Mouse (Mus musculus): ENCODE measurements around the gene Cux2. TPM values are rescaled to one million over a fixed set of nuclear protein-coding genes. Genes with fewer than 3 reads are reported as not detected.

The Cux2 gene
- polyA plus RNA-seq, 1 experiment from 2014 or later: 11.3 TPM

DNA sequence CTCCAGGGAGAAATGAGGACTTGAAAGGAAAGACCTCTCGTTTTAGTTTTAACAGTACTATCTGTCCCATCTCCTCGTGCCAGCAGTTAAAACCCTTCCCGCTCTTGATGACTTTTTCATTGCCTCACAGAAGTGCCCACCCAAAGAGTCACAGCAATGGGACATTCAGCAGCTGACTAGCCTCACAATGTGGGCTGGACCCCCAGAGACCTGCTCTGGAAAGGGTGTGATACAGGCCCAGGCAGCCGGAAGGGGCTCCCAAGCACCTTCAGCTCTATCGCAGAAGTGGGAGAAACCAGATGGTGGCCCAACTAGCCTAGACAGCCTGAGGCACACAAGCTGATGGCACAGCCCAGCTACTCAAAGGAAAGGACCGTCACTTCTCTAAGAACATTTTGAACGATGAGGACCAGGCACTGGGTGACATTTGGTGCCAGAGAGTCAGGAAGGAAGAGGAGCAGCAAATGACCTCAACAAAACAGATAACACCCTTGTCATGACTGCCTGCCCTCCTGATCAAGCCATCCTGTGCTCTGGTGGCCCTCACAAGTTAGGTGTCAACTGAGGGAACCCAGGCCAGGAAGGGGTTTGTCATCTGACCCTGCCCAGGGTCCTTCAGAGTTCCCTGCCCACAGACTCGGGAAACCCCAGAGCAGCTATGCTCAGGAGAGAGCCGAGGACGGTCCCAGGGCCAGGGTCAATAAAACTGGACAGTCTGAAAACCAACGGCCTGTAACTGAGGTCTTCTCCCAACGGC lies 214.7 kb downstream of the Cux2 start:
- Histone ChIP-seq H3K27ac (ENCODE audit: low read depth, low read length) (no peak overlapping the region), H3K4me1 (replicated peaks; ENCODE audit: control insufficient read depth, insufficient read depth, low read length) (peaks cover 32% of the 10 kb centered on the region), H3K27me3 (ENCODE audit: control insufficient read depth, insufficient read depth, low read length) (peaks cover 30% of the 10 kb centered on the region), H3K9ac (ENCODE audit: low read length) (peak overlapping the region; percentile 66), H3K4me3 (ENCODE audit: low read depth, low read length) (peak overlapping the region; percentile 63), H3K9me3 (ENCODE audit: control insufficient read depth, low read length) (no peaks in the 10 kb centered on the region), H3K4me2 (ENCODE audit: low read depth, low read length, severe bottlenecking) (peak overlapping the region; percentile 92), H3K36me3 (ENCODE audit: control insufficient read depth, insufficient read depth, low read length) (no peaks in the 10 kb centered on the region)
- ATAC-seq (replicated peaks; ENCODE audit: low FRiP score) (no peak), DNase-seq (ENCODE audit: low spot score) (no peak)
- WGBS: 53% methylated on average over 12 of the region's 12 CpGs

DNA sequence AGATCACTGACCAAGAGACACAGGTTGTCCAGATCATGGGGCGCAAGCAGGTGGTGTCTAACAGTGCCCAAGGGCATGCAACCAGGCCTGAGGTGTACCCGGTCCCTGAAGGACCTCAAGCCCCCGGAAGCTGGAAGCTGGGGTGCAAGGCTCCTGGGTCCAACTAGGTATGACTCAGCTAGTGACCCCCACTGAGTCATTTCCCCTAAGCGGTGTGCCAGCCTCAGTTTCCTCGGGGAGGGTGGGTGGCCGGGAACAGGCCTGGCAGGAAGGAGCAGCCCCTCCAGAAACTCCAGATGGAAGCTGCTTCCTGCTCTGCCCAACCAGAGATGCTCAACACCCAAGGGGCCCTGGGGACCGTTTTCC lies 215.7 kb downstream of the Cux2 start:
- DNase-seq (ENCODE audit: low spot score) (no peak), ATAC-seq (replicated peaks; ENCODE audit: low FRiP score) (no peak)
- no peak overlapping the region for H3K4me3 ChIP-seq (ENCODE audit: low read depth, low read length)
- H3K4me1 ChIP-seq (replicated peaks; ENCODE audit: control insufficient read depth, insufficient read depth, low read length): peaks cover 32% of the 10 kb centered on the region
- 78% methylated on average over 7 of the region's 7 CpGs for whole genome bisulfite sequencing
- no peak overlapping the region for H3K27ac ChIP-seq (ENCODE audit: low read depth, low read length)
- peaks cover 31% of the 10 kb centered on the region for H3K27me3 ChIP-seq (ENCODE audit: control insufficient read depth, insufficient read depth, low read length)
- H3K9me3 ChIP-seq (ENCODE audit: control insufficient read depth, low read length): no peaks in the 10 kb centered on the region
- no peak overlapping the region for H3K9ac ChIP-seq (ENCODE audit: low read length)
- H3K36me3 ChIP-seq (ENCODE audit: control insufficient read depth, insufficient read depth, low read length): no peaks in the 10 kb centered on the region
- no peak overlapping the region for H3K4me2 ChIP-seq (ENCODE audit: low read depth, low read length, severe bottlenecking)

DNA sequence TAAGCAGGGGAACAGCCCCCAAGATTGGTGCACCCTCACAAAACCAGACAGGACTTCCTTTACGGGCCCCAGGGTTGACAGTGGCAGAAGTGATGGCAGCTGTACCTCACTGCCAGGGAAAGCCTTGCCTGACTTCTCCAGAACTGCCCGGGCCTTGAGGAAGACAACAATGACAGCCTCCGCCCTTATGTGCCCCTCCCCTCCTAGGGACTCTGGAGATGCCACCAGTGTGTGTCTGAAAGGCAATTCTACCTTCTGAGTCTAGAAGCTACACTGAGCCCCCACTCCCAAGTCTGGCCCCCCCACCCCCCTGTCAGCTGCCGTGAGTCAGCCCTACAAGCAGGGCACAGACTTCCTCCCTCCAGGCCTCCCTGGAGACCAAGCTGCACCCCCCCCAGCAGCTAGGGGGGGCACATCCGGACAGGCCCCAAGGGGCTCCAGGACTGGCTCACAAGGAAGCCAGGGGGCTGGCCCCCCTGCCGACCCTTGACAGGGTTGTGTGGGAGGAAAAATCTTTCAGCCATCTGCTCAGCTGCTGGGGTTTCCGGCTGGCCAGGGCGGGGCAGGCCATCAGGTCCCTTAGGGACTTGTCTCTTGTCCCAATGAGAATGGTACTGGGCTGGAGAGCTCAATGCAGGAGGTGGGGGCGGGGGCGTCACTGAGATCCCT lies 216.2 kb downstream of the Cux2 start:
- 63% methylated on average over 10 of the region's 10 CpGs for WGBS
- no peaks in the 10 kb centered on the region for H3K9me3 ChIP-seq (ENCODE audit: control insufficient read depth, low read length)
- H3K9ac ChIP-seq (ENCODE audit: low read length): no peak overlapping the region
- peaks cover 28% of the 10 kb centered on the region for H3K27me3 ChIP-seq (ENCODE audit: control insufficient read depth, insufficient read depth, low read length)
- DNase-seq (ENCODE audit: low spot score) (no peak), ATAC-seq (replicated peaks; ENCODE audit: low FRiP score) (no peak)
- peaks cover 32% of the 10 kb centered on the region for H3K4me1 ChIP-seq (replicated peaks; ENCODE audit: control insufficient read depth, insufficient read depth, low read length)
- H3K27ac ChIP-seq (ENCODE audit: low read depth, low read length): no peak overlapping the region
- no peak overlapping the region for H3K4me3 ChIP-seq (ENCODE audit: low read depth, low read length)
- H3K4me2 ChIP-seq (ENCODE audit: low read depth, low read length, severe bottlenecking): no peak overlapping the region
- no peaks in the 10 kb centered on the region for H3K36me3 ChIP-seq (ENCODE audit: control insufficient read depth, insufficient read depth, low read length)

DNA sequence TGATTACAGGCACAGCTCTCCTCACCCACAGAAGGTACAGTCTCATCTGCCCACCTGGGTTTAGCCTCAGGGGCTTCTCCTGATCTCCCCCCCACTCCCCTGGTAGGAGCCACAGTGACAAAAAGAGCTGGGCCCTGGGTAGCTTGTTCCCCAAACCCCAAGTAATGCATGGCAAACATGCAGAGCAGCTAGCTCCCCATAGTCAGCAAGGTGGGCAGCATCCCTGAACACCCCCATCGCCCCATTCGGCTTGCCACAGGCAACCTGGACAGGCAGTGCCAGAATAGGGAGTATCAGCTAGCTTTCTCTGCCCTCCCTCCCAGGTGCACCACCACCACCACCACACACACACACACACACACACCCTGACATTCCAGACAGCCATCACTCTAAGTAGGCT lies 216.7 kb downstream of the Cux2 start:
- H3K4me2 ChIP-seq (ENCODE audit: low read depth, low read length, severe bottlenecking): no peak overlapping the region
- ATAC-seq (replicated peaks; ENCODE audit: low FRiP score) (no peak), DNase-seq (ENCODE audit: low spot score) (no peak)
- no peak overlapping the region for H3K9ac ChIP-seq (ENCODE audit: low read length)
- no peaks in the 10 kb centered on the region for H3K9me3 ChIP-seq (ENCODE audit: control insufficient read depth, low read length)
- WGBS: 96% methylated on average over 2 of the region's 2 CpGs
- peaks cover 32% of the 10 kb centered on the region; the same call in 1 of the 2 replicates for H3K4me1 ChIP-seq (replicated peaks; ENCODE audit: control insufficient read depth, insufficient read depth, low read length)
- peaks cover 28% of the 10 kb centered on the region for H3K27me3 ChIP-seq (ENCODE audit: control insufficient read depth, insufficient read depth, low read length)
- H3K27ac ChIP-seq (ENCODE audit: low read depth, low read length): no peak overlapping the region
- no peaks in the 10 kb centered on the region for H3K36me3 ChIP-seq (ENCODE audit: control insufficient read depth, insufficient read depth, low read length)
- H3K4me3 ChIP-seq (ENCODE audit: low read depth, low read length): no peak overlapping the region

DNA sequence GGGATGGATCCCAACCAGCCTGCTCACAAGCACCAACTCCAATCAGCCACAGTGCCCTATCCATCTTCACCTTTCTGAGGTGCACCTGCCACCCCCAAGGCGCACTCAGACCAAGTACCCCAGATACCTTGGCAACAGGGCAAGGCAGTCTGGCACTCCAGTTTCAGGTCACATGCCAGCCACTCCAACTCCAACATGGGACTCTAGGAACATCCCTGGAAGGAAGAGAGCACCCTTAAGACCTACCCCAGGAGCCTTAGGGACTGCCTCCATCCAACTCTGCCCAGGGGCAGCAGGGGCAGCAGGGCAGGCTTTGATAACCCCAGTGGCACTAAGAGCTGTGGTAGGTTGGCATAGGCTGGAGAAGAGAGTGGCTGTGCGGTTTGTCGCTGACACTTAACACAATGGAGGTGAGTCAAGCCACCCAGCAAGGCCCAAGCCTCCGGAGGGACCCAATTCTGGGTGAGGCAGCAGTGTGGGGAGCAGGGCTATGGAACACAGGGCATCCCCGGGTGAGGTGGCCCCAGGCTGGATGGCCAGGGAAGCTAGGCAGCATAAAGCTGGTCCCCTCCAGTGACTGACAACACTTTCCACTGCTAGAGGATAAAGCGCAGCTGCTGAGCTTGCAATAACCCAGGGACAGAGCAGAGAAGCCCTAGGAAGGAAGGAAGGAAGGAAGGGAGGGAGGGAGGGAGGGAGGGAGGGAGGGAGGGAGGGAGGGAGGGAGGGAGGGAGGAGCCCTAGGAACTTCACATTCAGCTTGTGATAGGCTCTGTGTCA lies 217.3 kb downstream of the Cux2 start:
- no peak for ATAC-seq (replicated peaks; ENCODE audit: low FRiP score)
- Histone ChIP-seq H3K36me3 (ENCODE audit: control insufficient read depth, insufficient read depth, low read length) (no peaks in the 10 kb centered on the region), H3K4me2 (ENCODE audit: low read depth, low read length, severe bottlenecking) (no peak overlapping the region), H3K9me3 (ENCODE audit: control insufficient read depth, low read length) (no peaks in the 10 kb centered on the region), H3K4me1 (replicated peaks; ENCODE audit: control insufficient read depth, insufficient read depth, low read length) (peaks cover 28% of the 10 kb centered on the region; the same call in 1 of the 2 replicates), H3K27ac (ENCODE audit: low read depth, low read length) (no peak overlapping the region), H3K27me3 (ENCODE audit: control insufficient read depth, insufficient read depth, low read length) (peaks cover 28% of the 10 kb centered on the region), H3K9ac (ENCODE audit: low read length) (no peak overlapping the region), H3K4me3 (ENCODE audit: low read depth, low read length) (no peak overlapping the region)
- no peak for DNase-seq (ENCODE audit: low spot score)
- WGBS: 83% methylated on average over 5 of the region's 6 CpGs

DNA sequence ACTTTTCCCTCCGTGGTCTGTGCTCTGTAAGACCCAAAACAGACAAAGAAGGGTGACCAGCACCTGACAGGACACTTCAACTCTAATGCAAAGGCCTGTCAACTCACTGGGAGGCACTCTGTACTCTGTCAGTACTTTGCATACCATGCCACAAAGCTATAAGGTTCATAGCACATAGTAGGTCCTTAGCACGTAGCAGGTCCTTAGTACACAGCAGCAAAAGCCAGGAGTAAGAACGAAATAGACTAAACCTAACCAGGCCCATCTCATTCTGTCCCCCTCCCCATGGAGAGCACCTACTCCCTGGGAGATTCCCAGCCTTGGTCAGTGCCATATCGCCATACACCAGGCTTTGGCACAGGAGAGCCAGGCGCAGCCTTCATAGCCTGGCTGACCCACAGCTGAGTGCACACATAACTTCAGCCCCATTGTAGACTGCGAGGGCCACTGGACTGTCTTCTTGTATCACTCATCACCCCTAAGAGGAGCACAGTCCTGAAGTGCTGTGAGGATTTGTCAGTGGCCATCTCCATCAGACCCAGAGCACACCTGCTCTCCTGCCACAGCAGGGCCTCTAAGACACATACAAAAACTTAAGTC lies 218.8 kb downstream of the Cux2 start:
- Histone ChIP-seq H3K27me3 (ENCODE audit: control insufficient read depth, insufficient read depth, low read length) (peaks cover 22% of the 10 kb centered on the region), H3K4me3 (ENCODE audit: low read depth, low read length) (no peak overlapping the region), H3K4me2 (ENCODE audit: low read depth, low read length, severe bottlenecking) (no peak overlapping the region), H3K4me1 (replicated peaks; ENCODE audit: control insufficient read depth, insufficient read depth, low read length) (peaks cover 22% of the 10 kb centered on the region; the same call in 1 of the 2 replicates), H3K9ac (ENCODE audit: low read length) (no peak overlapping the region), H3K27ac (ENCODE audit: low read depth, low read length) (no peak overlapping the region), H3K36me3 (ENCODE audit: control insufficient read depth, insufficient read depth, low read length) (no peaks in the 10 kb centered on the region; the same call in 1 of the 2 replicates), H3K9me3 (ENCODE audit: control insufficient read depth, low read length) (no peaks in the 10 kb centered on the region)
- 96% methylated on average over 6 of the region's 6 CpGs for WGBS
- DNase-seq (ENCODE audit: low spot score) (no peak), ATAC-seq (replicated peaks; ENCODE audit: low FRiP score) (no peak)

DNA sequence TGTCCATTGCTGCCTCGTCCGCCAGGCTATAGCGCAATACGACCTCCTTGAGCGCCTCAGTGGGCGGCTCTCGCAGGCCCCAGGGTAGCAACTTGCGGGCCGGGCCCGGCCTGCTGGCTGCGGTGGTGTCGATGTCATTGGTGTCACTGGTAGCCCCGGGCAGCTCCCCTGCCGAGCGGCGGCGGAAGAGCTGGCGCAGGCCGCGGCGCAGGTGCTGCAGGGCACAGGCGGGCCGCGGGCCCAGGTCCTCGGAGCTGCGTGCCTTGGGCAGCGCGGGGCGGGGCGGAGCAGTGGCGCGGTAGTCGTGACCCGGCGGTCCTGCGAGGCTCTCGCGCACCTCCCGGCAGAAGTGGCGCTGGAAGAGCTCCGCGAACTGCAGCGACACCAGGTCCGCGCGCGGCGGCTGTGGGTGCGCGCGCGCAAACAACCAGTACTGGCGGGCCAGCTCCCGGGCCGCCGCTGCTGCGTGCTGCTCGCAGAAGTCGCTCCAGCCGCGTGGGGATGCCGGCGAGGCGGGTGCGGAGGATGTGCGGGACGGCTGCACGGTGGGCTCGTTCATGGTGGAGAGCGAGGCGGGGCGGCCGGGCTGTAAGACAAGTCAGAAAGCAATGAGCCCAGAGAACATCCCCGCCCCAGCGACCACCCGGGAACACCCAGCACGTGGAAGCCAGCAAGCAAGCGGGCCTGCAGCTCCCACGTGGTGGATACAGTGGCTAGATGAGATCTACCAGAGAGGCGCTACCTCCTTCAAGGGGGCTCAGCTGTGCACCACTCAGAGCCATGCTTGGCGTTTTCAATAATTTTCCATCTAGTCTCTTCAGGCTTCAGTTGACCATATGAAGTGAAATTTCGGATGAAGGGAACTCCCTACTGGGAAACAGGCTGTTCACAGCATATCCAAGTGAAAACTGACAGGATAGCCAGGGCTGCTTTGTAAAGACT lies 221.1 kb downstream of the Cux2 start:
- H3K36me3 ChIP-seq (ENCODE audit: control insufficient read depth, insufficient read depth, low read length): no peaks in the 10 kb centered on the region; the same call in 1 of the 2 replicates
- H3K9ac ChIP-seq (ENCODE audit: low read length): peak overlapping the region; percentile 43
- no peaks in the 10 kb centered on the region for H3K9me3 ChIP-seq (ENCODE audit: control insufficient read depth, low read length)
- H3K27ac ChIP-seq (ENCODE audit: low read depth, low read length): no peak overlapping the region
- peak overlapping the region; percentile 40 for H3K4me3 ChIP-seq (ENCODE audit: low read depth, low read length)
- DNase-seq (ENCODE audit: low spot score) (peak; percentile 74), ATAC-seq (replicated peaks; ENCODE audit: low FRiP score) (peak; percentile 32; the same call in 1 of the 2 replicates)
- peaks cover 20% of the 10 kb centered on the region for H3K27me3 ChIP-seq (ENCODE audit: control insufficient read depth, insufficient read depth, low read length)
- WGBS: 3% methylated on average over 80 of the region's 82 CpGs
- H3K4me2 ChIP-seq (ENCODE audit: low read depth, low read length, severe bottlenecking): peak overlapping the region; percentile 94
- peaks cover 11% of the 10 kb centered on the region; the same call in 1 of the 2 replicates for H3K4me1 ChIP-seq (replicated peaks; ENCODE audit: control insufficient read depth, insufficient read depth, low read length)
